Mouse (Mus musculus) liver, adult 2 months (tissue): Measurements from ENCODE around the gene Agbl1.

Experiments
- CTCF ChIP-seq: fragments of 200-500 bp; IDR thresholded peaks from 2 replicates; pipeline ENCODE4 v1.5.1; 2011; ENCODE audit warnings: low read depth, low read length, control low read depth
- POLR2A ChIP-seq: fragments of 200-500 bp; IDR thresholded peaks from 2 replicates; pipeline ENCODE4 v1.6.1; 2011; ENCODE audit warnings: low read length, control low read depth; ENCODE audit not compliant: insufficient read depth; ENCODE audit errors: extremely low read depth

- TF ChIP-seq POLR2A (no peak), CTCF (no peak)
Measured at GRCm38 (mm10) chr7:77164921-77165320, 935.2 kb downstream of the Agbl1 start.
